Mouse (Mus musculus) frontal cortex, postnatal 36 days (tissue): Measurements from ENCODE around the gene Ptgir.

ENCODE experiments used
- DNase-seq, 2 experiments: peaks; one replicate each; pipeline ENCODE4 v3.0.0; 2022; ENCODE audit warnings: low spot score in 2 of 2

The Ptgir gene

DNA sequence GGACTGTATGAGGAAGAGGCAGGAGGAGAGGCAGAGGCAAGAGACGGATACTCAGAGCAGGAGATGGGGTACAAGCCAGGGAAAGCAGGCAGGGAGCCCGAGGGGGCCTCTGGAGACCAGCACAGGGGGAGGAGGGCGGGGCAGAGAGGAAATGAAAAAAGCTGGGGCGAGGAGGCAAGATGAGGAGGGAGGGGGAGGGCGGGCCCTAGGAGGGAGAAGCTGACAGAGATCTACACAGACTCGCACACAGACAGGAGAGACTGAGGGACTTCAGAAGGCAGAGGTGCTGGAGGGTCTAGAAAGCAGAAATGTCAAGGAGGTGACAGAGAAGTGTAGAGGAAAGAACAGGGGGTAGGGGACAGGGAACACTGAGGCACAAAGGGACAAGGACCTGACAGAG lies at the start of gene Ptgir:
Ptgir (plus strand) TSS at position 210 of the 400 bp plus-strand sequence.
- no peak for DNase-seq

- no peak for DNase-seq
Observed at GRCm38 (mm10) chr7:16858336-16858735, 48.0 kb upstream of the Ptgir start.

- peak in 1 of 2 experiments; percentile 68 for DNase-seq
Observed at GRCm38 (mm10) chr7:16859902-16860651, 46.2 kb upstream of the Ptgir start.

DNA sequence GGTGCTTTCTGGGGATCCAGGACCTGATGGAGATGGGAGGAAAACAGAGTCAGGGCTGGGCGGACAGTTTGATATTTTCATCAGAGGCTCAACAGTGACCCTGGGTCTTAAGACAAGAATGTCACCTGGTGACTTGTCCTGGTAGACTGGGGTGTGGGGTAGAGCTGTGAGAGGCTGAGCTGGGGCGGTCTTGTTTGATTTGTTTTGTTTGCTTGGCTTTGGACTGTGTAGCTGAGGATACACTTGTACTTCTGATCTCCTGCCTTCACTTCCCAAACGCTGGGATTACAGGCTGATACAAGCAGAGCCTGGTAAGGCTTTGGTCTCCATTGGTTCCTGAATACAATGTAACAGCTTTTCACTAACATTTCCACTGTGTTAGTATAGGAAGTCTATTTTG lies 38.8 kb upstream of the Ptgir start:
- no peak for DNase-seq

GRCm38 (mm10) chr7:16869497-16869896 lies 36.8 kb upstream of the Ptgir start:
- DNase-seq: peak; percentile 90 to 94

- DNase-seq: no peak
Observed at GRCm38 (mm10) chr7:16871600-16871999, 34.7 kb upstream of the Ptgir start.

- no peak for DNase-seq
Observed at GRCm38 (mm10) chr7:16872478-16872877, 33.8 kb upstream of the Ptgir start.

GRCm38 (mm10) chr7:16873392-16873791 lies 32.9 kb upstream of the Ptgir start:
- no peak for DNase-seq

DNA sequence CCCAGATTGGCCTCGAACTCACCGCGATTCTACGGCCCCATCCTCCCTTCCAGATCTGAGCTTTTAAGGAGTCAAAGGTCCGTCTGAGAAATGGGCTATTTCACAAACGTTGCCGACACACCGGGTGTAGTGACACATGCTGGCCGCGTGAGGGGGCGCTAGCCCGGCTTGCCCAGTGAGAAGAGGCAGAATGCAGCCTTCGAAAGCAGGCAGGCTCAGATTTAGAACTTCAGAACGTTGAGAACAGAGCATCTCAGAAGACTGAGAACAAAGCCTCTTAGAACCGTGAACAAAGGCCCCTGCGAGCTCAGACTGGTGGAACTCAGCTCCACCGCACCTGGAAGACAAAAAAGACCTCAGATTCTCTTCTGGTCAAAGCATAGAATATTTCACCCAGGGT lies 32.1 kb upstream of the Ptgir start:
- DNase-seq: peak; percentile 74 to 78

- DNase-seq: peak; percentile 100
Observed at GRCm38 (mm10) chr7:16874756-16875309, 31.5 kb upstream of the Ptgir start.

DNA sequence AGATGAGACGGTGACA lies 31.2 kb upstream of the Ptgir start, which contains the start of gene Dact3:
Dact3 (plus strand) TSS at position 8 of the 16 bp plus-strand sequence.
- DNase-seq: no peak

DNA sequence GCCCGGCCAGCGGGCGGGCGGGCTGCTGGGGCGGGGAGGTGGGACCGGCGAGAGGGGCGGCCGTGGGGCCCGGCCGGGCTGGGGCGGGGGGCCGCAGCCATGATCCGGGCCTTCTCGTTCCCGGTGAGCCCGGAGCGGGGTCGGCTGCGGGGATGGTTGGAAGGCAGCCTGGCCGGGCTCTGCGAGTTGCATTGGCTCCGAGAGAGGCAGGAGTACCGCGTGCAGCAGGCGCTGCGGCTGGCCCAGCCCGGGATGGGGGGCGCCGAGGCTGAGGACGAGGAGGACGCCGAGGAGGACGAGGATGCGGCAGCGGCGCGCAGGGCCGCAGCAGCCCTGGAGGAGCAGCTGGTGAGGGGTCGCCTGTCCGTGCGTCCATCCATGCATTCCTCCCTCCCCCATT lies 31.0 kb upstream of the Ptgir start:
- no peak for DNase-seq

- no peak for DNase-seq
Observed at GRCm38 (mm10) chr7:16876006-16876405, 30.3 kb upstream of the Ptgir start.

GRCm38 (mm10) chr7:16876608-16877007 lies 29.7 kb upstream of the Ptgir start:
- DNase-seq: no peak

GRCm38 (mm10) chr7:16877717-16878116 lies 28.6 kb upstream of the Ptgir start:
- DNase-seq: no peak

DNA sequence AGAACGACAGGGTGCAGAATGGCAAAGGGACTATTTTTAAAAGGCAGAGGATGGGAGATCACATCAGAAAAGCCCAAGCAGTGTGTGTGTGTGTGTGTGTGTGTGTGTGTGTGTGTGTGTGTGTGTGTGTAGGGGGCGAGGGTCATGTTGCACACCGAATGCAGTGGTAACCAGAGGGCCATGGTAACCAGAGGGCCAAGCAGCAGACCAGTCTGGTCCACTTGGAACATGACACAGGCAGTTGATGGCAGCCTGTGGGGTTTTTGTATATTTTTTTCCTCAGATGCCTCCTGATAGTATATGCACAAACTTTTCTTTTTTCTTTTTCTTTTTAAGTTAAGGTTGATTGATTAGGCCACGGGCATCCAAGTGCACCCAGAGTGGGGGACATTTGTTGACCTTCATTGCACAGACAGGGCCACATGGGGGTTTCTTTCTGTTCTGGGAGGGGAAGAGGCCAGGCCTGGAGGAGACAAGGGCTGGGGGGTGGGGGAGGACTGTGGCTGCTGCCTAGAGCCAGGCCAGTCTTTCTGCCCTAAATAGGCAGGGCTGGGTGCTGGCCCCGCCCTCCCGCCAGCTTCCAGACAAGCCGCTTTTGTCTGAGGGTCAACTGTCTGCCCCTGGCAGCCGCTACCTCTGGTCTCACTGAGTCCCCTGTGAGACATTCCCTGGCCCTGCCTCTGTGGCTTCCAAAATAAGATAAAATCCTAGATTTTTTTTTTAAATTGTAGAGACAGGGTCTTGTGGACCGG lies 26.3 kb upstream of the Ptgir start:
- DNase-seq: peak in 1 of 2 experiments; percentile 50

GRCm38 (mm10) chr7:16880615-16881014 lies 25.7 kb upstream of the Ptgir start:
- no peak for DNase-seq

DNA sequence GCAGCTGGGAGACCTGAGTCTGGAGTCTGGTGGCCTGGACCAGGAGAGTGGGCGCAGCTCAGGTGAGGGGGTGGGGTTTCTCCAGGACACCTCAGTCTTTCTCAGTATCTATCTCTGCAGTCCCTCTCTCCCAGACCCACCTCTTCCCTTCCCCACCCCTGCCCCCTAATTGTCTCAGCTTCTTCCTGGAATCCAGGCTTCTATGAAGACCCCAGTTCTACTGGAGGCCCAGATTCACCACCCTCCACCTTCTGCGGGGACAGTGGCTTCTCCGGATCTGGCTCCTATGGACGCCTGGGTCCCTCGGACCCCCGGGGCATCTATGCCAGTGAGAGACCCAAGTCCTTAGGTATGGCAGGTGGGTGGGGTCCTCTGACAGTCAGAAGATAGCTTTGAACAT lies 23.1 kb upstream of the Ptgir start:
- no peak for DNase-seq

DNA sequence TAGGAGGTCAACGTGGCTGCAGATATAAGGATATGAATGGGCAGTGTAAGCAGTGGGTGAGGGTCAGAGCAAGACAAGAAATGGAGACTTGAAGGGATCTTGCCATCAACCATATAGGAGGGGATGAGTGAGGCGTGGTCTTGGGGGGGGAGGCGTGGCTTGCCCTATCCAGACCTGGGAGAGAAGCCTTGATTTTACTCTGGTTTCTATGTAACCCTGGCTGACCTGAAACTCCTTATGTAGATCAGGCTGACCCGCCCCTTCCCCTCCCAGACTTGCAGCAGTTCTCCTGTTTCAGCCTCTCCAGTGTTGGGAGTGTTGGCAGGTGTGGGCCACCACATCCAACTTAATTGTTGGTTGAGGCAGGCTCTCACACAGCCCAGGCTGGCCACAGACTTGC lies 22.0 kb upstream of the Ptgir start:
- no peak for DNase-seq

- no peak for DNase-seq
Observed at GRCm38 (mm10) chr7:16885271-16885776, 21.0 kb upstream of the Ptgir start.

- DNase-seq: no peak
Observed at GRCm38 (mm10) chr7:16885905-16886304, 20.4 kb upstream of the Ptgir start.

DNA sequence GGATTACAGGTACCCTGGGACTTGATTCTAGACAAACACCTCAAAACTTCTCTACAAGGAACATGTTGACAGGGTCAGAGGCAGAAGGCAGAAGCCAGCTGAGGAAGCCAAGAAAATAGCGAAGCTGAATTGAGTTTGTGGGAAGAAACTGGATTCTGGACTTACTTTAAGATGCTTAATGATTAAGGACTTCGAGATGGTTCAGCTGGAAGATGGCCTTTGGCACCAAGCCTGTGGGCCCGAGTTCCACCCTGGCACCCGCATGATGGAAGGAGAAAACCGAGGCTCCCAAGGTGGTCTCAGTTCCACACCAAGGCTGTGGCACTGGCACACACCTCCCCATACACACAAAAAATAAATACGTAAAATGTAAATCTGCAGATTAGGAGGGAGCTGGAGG lies 15.8 kb upstream of the Ptgir start:
- no peak for DNase-seq

DNA sequence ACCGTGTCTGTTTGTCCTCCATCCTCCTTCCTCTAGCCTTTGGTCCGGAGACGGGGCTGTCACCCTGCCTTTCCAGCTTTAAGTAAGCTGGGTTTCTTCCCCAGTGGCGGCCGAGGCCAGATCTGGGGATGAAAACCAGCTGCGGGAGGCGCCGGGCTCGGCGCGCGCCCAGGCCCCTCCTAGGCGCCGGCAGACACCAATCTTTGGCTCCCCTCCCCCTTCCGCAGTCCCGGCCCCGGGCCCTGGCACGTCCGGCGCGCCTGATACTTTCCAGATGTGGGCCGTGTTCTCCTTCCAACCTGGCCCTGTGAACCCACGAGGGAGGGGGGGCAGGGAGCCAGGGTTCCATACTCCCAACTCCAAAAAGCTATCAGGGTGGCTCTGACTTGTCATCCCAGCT lies 15.3 kb upstream of the Ptgir start:
- DNase-seq: no peak
